Mouse (Mus musculus) thymus, adult 2 months (tissue): ENCODE data around the gene Cdyl. TPM values are rescaled to one million over a fixed set of nuclear protein-coding genes. Genes with fewer than 3 reads are reported as not detected.

ENCODE experiments used
- DNase-seq: peaks from one replicate; pipeline ENCODE4 v3.0.0; 2021
- H3K27ac ChIP-seq: fragments of 200-500 bp; 2 replicates; pipeline ENCODE4 v1.5.1; 2012; ENCODE audit warnings: low read length, control low read depth; ENCODE audit not compliant: control insufficient read depth, insufficient read depth
- H3K27me3 ChIP-seq: fragments of 200-500 bp; 2 replicates; pipeline ENCODE4 v1.6.1; 2012; ENCODE audit warnings: mild to moderate bottlenecking, low read length, moderate library complexity, mixed read lengths; ENCODE audit not compliant: control insufficient read depth, insufficient read depth
- H3K36me3 ChIP-seq: fragments of 200-500 bp; 2 replicates; pipeline ENCODE4 v1.6.1; 2012; ENCODE audit warnings: mild to moderate bottlenecking, low read length, moderate library complexity; ENCODE audit not compliant: control insufficient read depth, insufficient read depth
- H3K4me1 ChIP-seq: fragments of 200-500 bp; replicated peaks from 2 replicates; pipeline ENCODE4 v1.6.1; 2012; ENCODE audit warnings: low read length; ENCODE audit not compliant: control insufficient read depth, insufficient read depth
- H3K4me3 ChIP-seq: fragments of 200-500 bp; 2 replicates; pipeline ENCODE4 v1.5.1; 2012; ENCODE audit warnings: mild to moderate bottlenecking, low read length, control low read depth, moderate library complexity; ENCODE audit not compliant: control insufficient read depth, insufficient read depth
- CTCF ChIP-seq: fragments of 200-500 bp; IDR thresholded peaks from 2 replicates; pipeline ENCODE4 v1.5.1; 2012; ENCODE audit warnings: mild to moderate bottlenecking, control low read depth, low read length, moderate library complexity, borderline replicate concordance; ENCODE audit not compliant: control insufficient read depth, poor library complexity, insufficient read depth; ENCODE audit errors: extremely low read depth
- POLR2A ChIP-seq: fragments of 200-500 bp; IDR thresholded peaks from 2 replicates; pipeline ENCODE4 v1.6.1; 2012; ENCODE audit warnings: mild to moderate bottlenecking, low read length, control low read depth, moderate library complexity; ENCODE audit not compliant: control insufficient read depth, poor library complexity, insufficient read depth; ENCODE audit errors: extremely low read depth
- whole genome bisulfite sequencing: fragments of 180-500 bp; shearing (Covaris S2); methylation state at CpG from one replicate; pipeline ENCODE4 v1.1.7; 2018; 5-methylcytosine and 5-hydroxymethylcytosine counted together
- polyA plus RNA-seq: library from polyadenylated mRNA; depleted of rRNA; stranded (reverse); fragments of >200 nt; gene quantifications from 2 replicates; pipeline ENCODE4 v1.2.3, GENCODE M21; 2012

The Cdyl gene
- polyA plus RNA-seq, 1 experiment: 6.1 TPM

- 98% methylated on average over 10 of the region's 10 CpGs for WGBS
- no peak overlapping the region for H3K27ac ChIP-seq
- TF ChIP-seq POLR2A: no peak
- H3K27me3 ChIP-seq: no peaks in the 10 kb centered on the region
- no peaks in the 10 kb centered on the region for H3K4me1 ChIP-seq
- H3K4me3 ChIP-seq: no peak overlapping the region
- no peaks in the 10 kb centered on the region for H3K36me3 ChIP-seq
- DNase-seq: no peak
These were observed 180.5 kb downstream of the Cdyl start for GRCm38 (mm10) chr13:35840102-35840501.

- H3K4me3 ChIP-seq: no peak overlapping the region
- 96% methylated on average over 7 of the region's 7 CpGs for WGBS
- no peaks in the 10 kb centered on the region for H3K27me3 ChIP-seq
- no peaks in the 10 kb centered on the region for H3K36me3 ChIP-seq
- TF ChIP-seq CTCF (no peak), POLR2A (no peak)
- no peak overlapping the region for H3K27ac ChIP-seq
- H3K4me1 ChIP-seq: no peaks in the 10 kb centered on the region
- DNase-seq: no peak
These were observed 183.8 kb downstream of the Cdyl start for GRCm38 (mm10) chr13:35843383-35843782.

GRCm38 (mm10) chr13:35845306-35845705 is 185.7 kb downstream of the Cdyl start:
- Histone ChIP-seq H3K27ac (no peak overlapping the region), H3K36me3 (no peaks in the 10 kb centered on the region), H3K27me3 (no peaks in the 10 kb centered on the region), H3K4me3 (no peak overlapping the region), H3K4me1 (no peaks in the 10 kb centered on the region)
- TF ChIP-seq CTCF (no peak), POLR2A (no peak)
- no peak for DNase-seq
- WGBS: 89% methylated on average over 3 of the region's 3 CpGs

GRCm38 (mm10) chr13:35848694-35849093 is 189.1 kb downstream of the Cdyl start:
- Histone ChIP-seq H3K4me1 (no peaks in the 10 kb centered on the region), H3K4me3 (no peak overlapping the region), H3K27ac (no peak overlapping the region), H3K27me3 (no peaks in the 10 kb centered on the region), H3K36me3 (no peaks in the 10 kb centered on the region)
- WGBS: 94% methylated on average over 3 of the region's 3 CpGs
- TF ChIP-seq POLR2A (no peak), CTCF (no peak)
- DNase-seq: no peak

GRCm38 (mm10) chr13:35851581-35851980 is 191.9 kb downstream of the Cdyl start:
- 98% methylated on average over 6 of the region's 6 CpGs for WGBS
- Histone ChIP-seq H3K27ac (no peak overlapping the region), H3K36me3 (no peaks in the 10 kb centered on the region), H3K4me1 (no peaks in the 10 kb centered on the region), H3K27me3 (no peaks in the 10 kb centered on the region), H3K4me3 (no peak overlapping the region)
- TF ChIP-seq CTCF (no peak), POLR2A (no peak)
- no peak for DNase-seq

GRCm38 (mm10) chr13:35852851-35853575 is 193.4 kb downstream of the Cdyl start:
- no peaks in the 10 kb centered on the region for H3K27me3 ChIP-seq
- no peak for DNase-seq
- no peaks in the 10 kb centered on the region for H3K4me1 ChIP-seq
- no peak for TF ChIP-seq POLR2A
- no peak for TF ChIP-seq CTCF
- no peak overlapping the region for H3K27ac ChIP-seq
- 94% methylated on average over 2 of the region's 2 CpGs for WGBS
- H3K36me3 ChIP-seq: no peaks in the 10 kb centered on the region
- H3K4me3 ChIP-seq: no peak overlapping the region

GRCm38 (mm10) chr13:35857486-35857885 is 197.9 kb downstream of the Cdyl start:
- WGBS: 93% methylated on average over 7 of the region's 7 CpGs
- DNase-seq: no peak
- Histone ChIP-seq H3K4me1 (no peaks in the 10 kb centered on the region), H3K36me3 (no peaks in the 10 kb centered on the region), H3K4me3 (no peak overlapping the region), H3K27ac (no peak overlapping the region), H3K27me3 (no peaks in the 10 kb centered on the region)
- TF ChIP-seq CTCF (no peak), POLR2A (no peak)
